Mouse (Mus musculus) lung, postnatal 0 days (tissue): Measurements from ENCODE around the gene Kdm6a.

Experiments used
- CTCF ChIP-seq: IDR thresholded peaks from 2 replicates; pipeline ENCODE4 v1.5.1; 2016; ENCODE audit warnings: antibody characterized with exemption, mild to moderate bottlenecking
- EP300 ChIP-seq: IDR thresholded peaks from 2 replicates; pipeline ENCODE4 v1.6.1; 2016; ENCODE audit warnings: antibody characterized with exemption, mild to moderate bottlenecking, control low read depth

DNA sequence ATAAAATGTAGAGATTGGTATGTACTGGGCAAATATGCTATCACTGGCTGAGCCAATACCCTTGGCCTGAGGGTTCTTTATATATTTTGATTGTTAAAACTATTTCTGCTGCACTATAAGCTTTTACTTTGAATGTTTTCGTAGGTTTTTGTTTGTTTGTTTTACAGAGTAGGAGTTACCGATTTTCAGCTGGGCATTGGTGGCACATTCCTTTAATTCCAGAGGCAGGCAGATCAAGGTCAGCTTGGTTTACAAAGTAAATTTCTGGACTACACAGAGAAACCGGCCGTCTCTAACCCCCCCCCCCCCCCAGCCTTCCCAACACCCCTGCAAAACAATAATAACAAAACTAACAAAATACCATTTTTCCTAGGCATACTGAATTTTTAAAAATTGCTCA, 12.5 kb downstream of the Kdm6a start:
- no peak for TF ChIP-seq CTCF
- TF ChIP-seq EP300, result no peak
